Mouse (Mus musculus) liver, embryonic 16.5 days (tissue): ENCODE results near the gene Zfp292. TPM values are rescaled to one million over a fixed set of nuclear protein-coding genes. Genes with fewer than 3 reads are reported as not detected.

ENCODE experiments used
- ATAC-seq: fragments of 200-750 bp; cut with Nextera tagmentation; 2 replicates; pipeline ENCODE4 v1.8.0; 2017; ENCODE audit warnings: low read depth, mild to moderate bottlenecking, moderate number of reproducible peaks, moderate library complexity
- H3K27ac ChIP-seq: fragments of 300-500 bp; sonication (generic); 2 replicates; pipeline ENCODE4 v1.5.1; 2014; ENCODE audit warnings: mild to moderate bottlenecking, low read length
- H3K27me3 ChIP-seq: fragments of 300-500 bp; sonication (generic); 2 replicates; pipeline ENCODE4 v1.6.1; 2014; ENCODE audit warnings: low read depth, low read length, mixed read lengths; ENCODE audit not compliant: control insufficient read depth, insufficient read depth
- H3K36me3 ChIP-seq: fragments of 300-500 bp; sonication (generic); 2 replicates; pipeline ENCODE4 v1.6.1; 2014; ENCODE audit warnings: mild to moderate bottlenecking; ENCODE audit not compliant: control insufficient read depth, insufficient read depth
- H3K4me1 ChIP-seq: fragments of 300-500 bp; sonication (generic); 2 replicates; pipeline ENCODE4 v1.6.1; 2014; ENCODE audit warnings: low read depth, low read length, mixed read lengths; ENCODE audit not compliant: control insufficient read depth
- H3K4me2 ChIP-seq: fragments of 300-500 bp; sonication (generic); 2 replicates; pipeline ENCODE4 v1.6.1; 2014; ENCODE audit warnings: low read depth, low read length, mixed read lengths
- H3K4me3 ChIP-seq: fragments of 300-500 bp; sonication (generic); 2 replicates; pipeline ENCODE4 v1.5.1; 2014; ENCODE audit warnings: low read depth, mild to moderate bottlenecking, low read length
- H3K9ac ChIP-seq: fragments of 300-500 bp; sonication (generic); 2 replicates; pipeline ENCODE4 v1.6.1; 2014; ENCODE audit warnings: low read depth, low read length
- H3K9me3 ChIP-seq: fragments of 300-500 bp; sonication (generic); replicated peaks from 2 replicates; pipeline ENCODE4 v1.6.1; 2016; ENCODE audit warnings: low read length; ENCODE audit not compliant: control insufficient read depth
- WGBS: fragments of 180-500 bp; shearing (Covaris S2); extraction: QIAGEN DNeasy Blood & Tissue Kit; methylation state at CpG from one replicate; pipeline ENCODE4 v1.1.7; 2014; ENCODE audit not compliant: insufficient replicate concordance; 5-methylcytosine and 5-hydroxymethylcytosine counted together
- polyA plus RNA-seq: library from polyadenylated mRNA; unstranded; fragments of >200 nt; fragmentation: Nextera tagmentation; extraction: Ambion mirVana; gene quantifications from 2 replicates; pipeline ENCODE4 v1.2.1, GENCODE M21; 2015

Gene Zfp292
- polyA plus RNA-seq, 1 experiment from 2014 or later, result 4.5 TPM

- no peaks in the 10 kb centered on the region for H3K36me3 ChIP-seq
- no peaks in the 10 kb centered on the region for H3K27me3 ChIP-seq
- ATAC-seq, result no peak
- H3K27ac ChIP-seq, result no peak overlapping the region
- WGBS, result 73% methylated on average over 5 of the region's 5 CpGs
- no peaks in the 10 kb centered on the region for H3K9me3 ChIP-seq
- H3K9ac ChIP-seq, result no peak overlapping the region
- H3K4me2 ChIP-seq, result no peak overlapping the region
- H3K4me3 ChIP-seq, result no peak overlapping the region
- H3K4me1 ChIP-seq, result no peaks in the 10 kb centered on the region
Measured at GRCm38 (mm10) chr4:34796294-34796693, 86.5 kb downstream of the Zfp292 start.

GRCm38 (mm10) chr4:34786476-34786875, 96.3 kb downstream of the Zfp292 start:
- H3K36me3 ChIP-seq, result no peaks in the 10 kb centered on the region
- ATAC-seq, result no peak

GRCm38 (mm10) chr4:34785646-34786045, 97.1 kb downstream of the Zfp292 start:
- Histone ChIP-seq H3K4me3 (no peak overlapping the region), H3K27ac (no peak overlapping the region), H3K36me3 (no peaks in the 10 kb centered on the region), H3K27me3 (no peaks in the 10 kb centered on the region), H3K4me1 (no peaks in the 10 kb centered on the region), H3K9ac (no peak overlapping the region), H3K9me3 (no peaks in the 10 kb centered on the region), H3K4me2 (no peak overlapping the region)
- WGBS, result 63% methylated on average over 2 of the region's 2 CpGs
- no peak for ATAC-seq

More at GRCm38 (mm10) chr4:34786476-34786875, 96.3 kb downstream of the Zfp292 start:
- Histone ChIP-seq H3K4me2 (no peak overlapping the region), H3K27ac (no peak overlapping the region), H3K4me3 (no peak overlapping the region), H3K27me3 (no peaks in the 10 kb centered on the region), H3K9ac (no peak overlapping the region), H3K9me3 (no peaks in the 10 kb centered on the region), H3K4me1 (no peaks in the 10 kb centered on the region)
- WGBS, result 67% methylated on average over 3 of the region's 3 CpGs

GRCm38 (mm10) chr4:34784865-34785264, 97.9 kb downstream of the Zfp292 start:
- ATAC-seq, result no peak
- WGBS, result 50% methylated on average over 5 of the region's 5 CpGs
- H3K27ac ChIP-seq, result no peak overlapping the region
- no peaks in the 10 kb centered on the region for H3K9me3 ChIP-seq
- H3K4me2 ChIP-seq, result no peak overlapping the region
- H3K4me1 ChIP-seq, result no peaks in the 10 kb centered on the region
- no peak overlapping the region for H3K9ac ChIP-seq
- no peaks in the 10 kb centered on the region for H3K27me3 ChIP-seq
- no peak overlapping the region for H3K4me3 ChIP-seq
- H3K36me3 ChIP-seq, result no peaks in the 10 kb centered on the region

- H3K4me1 ChIP-seq, result no peaks in the 10 kb centered on the region; the same call in 1 of the 2 replicates
- no peaks in the 10 kb centered on the region for H3K27me3 ChIP-seq
- WGBS, result 28% methylated on average over 4 of the region's 4 CpGs
- ATAC-seq, result no peak
- H3K27ac ChIP-seq, result no peak overlapping the region
- no peak overlapping the region for H3K4me2 ChIP-seq
- no peak overlapping the region for H3K9ac ChIP-seq
- no peaks in the 10 kb centered on the region for H3K36me3 ChIP-seq
- H3K9me3 ChIP-seq, result no peaks in the 10 kb centered on the region
- no peak overlapping the region for H3K4me3 ChIP-seq
Measured at GRCm38 (mm10) chr4:34782730-34783129, 100.0 kb downstream of the Zfp292 start.

GRCm38 (mm10) chr4:34777677-34778527, 104.9 kb downstream of the Zfp292 start, which contains the start of gene Smim8:
TSS of gene Smim8 (minus strand) at chr4:34778423.
- Histone ChIP-seq H3K27ac (peak within 1 kb of the TSS; percentile 81), H3K4me1 (peaks cover 7% of the 10 kb centered on the region), H3K4me2 (peak within 1 kb of the TSS; percentile 67), H3K9me3 (no peaks in the 10 kb centered on the region), H3K36me3 (no peaks in the 10 kb centered on the region), H3K9ac (peak within 1 kb of the TSS; percentile 83), H3K27me3 (no peaks in the 10 kb centered on the region), H3K4me3 (peak within 1 kb of the TSS; percentile 84)
- ATAC-seq, result peak; percentile 93
- WGBS, result 3% methylated on average over 40 of the region's 40 CpGs

- no peak overlapping the region for H3K4me2 ChIP-seq
- H3K36me3 ChIP-seq, result no peaks in the 10 kb centered on the region
- H3K27ac ChIP-seq, result no peak overlapping the region
- H3K9me3 ChIP-seq, result no peaks in the 10 kb centered on the region
- WGBS, result 40% methylated on average over 8 of the region's 8 CpGs
- no peak overlapping the region for H3K4me3 ChIP-seq
- H3K4me1 ChIP-seq, result peaks cover 6% of the 10 kb centered on the region; the same call in 1 of the 2 replicates
- no peak for ATAC-seq
- H3K9ac ChIP-seq, result no peak overlapping the region
- H3K27me3 ChIP-seq, result no peaks in the 10 kb centered on the region
Measured at GRCm38 (mm10) chr4:34771652-34772371, 110.9 kb downstream of the Zfp292 start.

- H3K4me2 ChIP-seq, result no peak within 1 kb of the TSS
- WGBS, result 31% methylated on average over 1 of the region's 1 CpGs
- no peak within 1 kb of the TSS for H3K27ac ChIP-seq
- H3K9ac ChIP-seq, result no peak within 1 kb of the TSS
- no peak within 1 kb of the TSS for H3K4me3 ChIP-seq
- H3K27me3 ChIP-seq, result no peaks in the 10 kb centered on the region
- no peaks in the 10 kb centered on the region for H3K9me3 ChIP-seq
- H3K4me1 ChIP-seq, result no peaks in the 10 kb centered on the region
- H3K36me3 ChIP-seq, result no peaks in the 10 kb centered on the region
- no peak for ATAC-seq
Measured at GRCm38 (mm10) chr4:34756163-34756562, 126.6 kb downstream of the Zfp292 start, which contains the start of gene Gm136. TSS of gene Gm136 (minus strand) at chr4:34756263.
